Comparison of ENCODE assay signal across 7 mouse cellular contexts in the genomic region with DNA sequence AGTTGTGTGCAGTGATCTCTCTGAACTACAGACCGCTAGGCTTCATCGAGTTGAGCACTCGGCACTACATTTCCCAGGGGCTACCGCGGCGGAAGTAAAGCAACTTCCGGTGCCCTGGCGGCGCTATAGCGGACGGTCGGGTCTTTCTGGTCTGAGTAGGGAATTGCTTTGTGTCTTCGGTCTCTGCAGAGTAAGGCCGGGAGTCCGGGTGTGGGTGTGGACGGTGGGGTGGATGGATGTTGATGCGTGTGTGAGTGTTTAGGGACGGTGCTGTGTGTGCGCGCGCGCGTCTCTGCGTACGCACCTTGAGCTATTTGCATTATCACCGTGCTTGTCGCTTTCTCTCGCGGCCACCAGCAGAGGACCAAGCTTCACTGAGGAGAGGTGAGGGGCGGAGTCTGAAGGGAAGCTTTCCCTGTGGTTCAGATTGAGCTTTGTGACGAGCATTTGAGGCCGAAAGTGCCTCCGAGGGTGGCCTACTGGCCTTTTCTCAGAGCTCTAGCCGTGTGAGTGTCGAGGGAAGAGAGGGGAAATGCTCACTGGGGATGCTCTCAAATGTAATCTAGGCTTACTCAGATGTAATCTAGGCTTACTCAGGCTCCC. TPM values are rescaled to one million over a fixed set of nuclear protein-coding genes. Genes with fewer than 3 reads are reported as not detected.
DNase-seq lines count a peak whose midpoint lies in the region; ATAC-seq lines count a peak whose summit lies in the region.

A gene (plus strand): TSS at position 109 of the 603 bp plus-strand sequence.

- peaks cover 9% of the 10 kb centered on the region for H3K4me1 ChIP-seq in embryonic facial prominence, embryonic 12.5 days
- H3K4me1 ChIP-seq in limb, embryonic 11.5 days (ENCODE audit: control insufficient read depth, insufficient read depth, low read length): no peaks in the 10 kb centered on the region
- peaks cover 30% of the 10 kb centered on the region for H3K4me1 ChIP-seq in midbrain, embryonic 14.5 days (ENCODE audit: control insufficient read depth, insufficient read depth, low read length)

- peak; percentile 93 for ATAC-seq in embryonic facial prominence, embryonic 12.5 days (ENCODE audit: insufficient number of reproducible peaks, insufficient read depth, low FRiP score, low TSS enrichment)
- ATAC-seq in limb, embryonic 11.5 days (ENCODE audit: insufficient number of reproducible peaks, low FRiP score, low TSS enrichment, low read depth): peak; percentile 93
- peak; percentile 92 for ATAC-seq in midbrain, embryonic 14.5 days (ENCODE audit: low FRiP score, low TSS enrichment)

- WGBS in embryonic facial prominence, embryonic 12.5 days: under 1% methylated on average over 35 of the region's 35 CpGs
- whole genome bisulfite sequencing in limb, embryonic 11.5 days: under 1% methylated on average over 35 of the region's 35 CpGs
- WGBS in midbrain, embryonic 14.5 days: 0% methylated on average over 35 of the region's 35 CpGs

- peak within 1 kb of the TSS; percentile 97 for H3K27ac ChIP-seq in embryonic facial prominence, embryonic 12.5 days
- H3K27ac ChIP-seq in limb, embryonic 11.5 days (replicated peaks; ENCODE audit: low read depth, low read length): peak within 1 kb of the TSS; percentile 91
- H3K27ac ChIP-seq in midbrain, embryonic 14.5 days (replicated peaks; ENCODE audit: low read depth, low read length): peak within 1 kb of the TSS; percentile 99

- peak within 1 kb of the TSS; percentile 66 for H3K4me2 ChIP-seq in embryonic facial prominence, embryonic 12.5 days (replicated peaks)
- H3K4me2 ChIP-seq in limb, embryonic 11.5 days (ENCODE audit: low read depth, severe bottlenecking): peak within 1 kb of the TSS; percentile 76
- H3K4me2 ChIP-seq in midbrain, embryonic 14.5 days (ENCODE audit: low read length): peak within 1 kb of the TSS; percentile 86

- H3K4me3 ChIP-seq in embryonic facial prominence, embryonic 12.5 days: peak within 1 kb of the TSS; percentile 74
- H3K4me3 ChIP-seq in limb, embryonic 11.5 days (ENCODE audit: low read depth, low read length): peak within 1 kb of the TSS; percentile 79
- H3K4me3 ChIP-seq in midbrain, embryonic 14.5 days (replicated peaks; ENCODE audit: low read depth, low read length): peak within 1 kb of the TSS; percentile 70

- no peaks in the 10 kb centered on the region for H3K27me3 ChIP-seq in embryonic facial prominence, embryonic 12.5 days
- no peaks in the 10 kb centered on the region for H3K27me3 ChIP-seq in limb, embryonic 11.5 days (ENCODE audit: control insufficient read depth, insufficient read depth, low read length)
- H3K27me3 ChIP-seq in midbrain, embryonic 14.5 days (ENCODE audit: control insufficient read depth, insufficient read depth, low read length): no peaks in the 10 kb centered on the region

- H3K9me3 ChIP-seq in embryonic facial prominence, embryonic 12.5 days: no peaks in the 10 kb centered on the region
- H3K9me3 ChIP-seq in limb, embryonic 11.5 days (ENCODE audit: control insufficient read depth, low read length): no peaks in the 10 kb centered on the region
- H3K9me3 ChIP-seq in midbrain, embryonic 14.5 days (ENCODE audit: control insufficient read depth, low read length): no peaks in the 10 kb centered on the region

- H3K36me3 ChIP-seq in embryonic facial prominence, embryonic 12.5 days: no peaks in the 10 kb centered on the region
- no peaks in the 10 kb centered on the region; the same call in 1 of the 2 replicates for H3K36me3 ChIP-seq in limb, embryonic 11.5 days (ENCODE audit: control insufficient read depth, insufficient read depth, low read length)
- no peaks in the 10 kb centered on the region for H3K36me3 ChIP-seq in midbrain, embryonic 14.5 days (ENCODE audit: control insufficient read depth, insufficient read depth, low read length)

- peak; percentile 81 for DNase-seq in adrenal gland, postnatal 25 days
- peak; percentile 98 for DNase-seq in heart, adult 11 months
- DNase-seq in kidney, adult 18-20 months: peak; percentile 90
- DNase-seq in limb, embryonic 11.5 days (ENCODE audit: low spot score): peak; percentile 90
- DNase-seq in midbrain, embryonic 14.5 days: peak; percentile 95
- peak; percentile 70 to 81 for DNase-seq in spleen, adult 18-20 months

- peak within 1 kb of the TSS; percentile 94 for H3K9ac ChIP-seq in embryonic facial prominence, embryonic 12.5 days
- peak within 1 kb of the TSS; percentile 95 for H3K9ac ChIP-seq in limb, embryonic 11.5 days (ENCODE audit: low read length)
- H3K9ac ChIP-seq in midbrain, embryonic 14.5 days (replicated peaks; ENCODE audit: low read length): peak within 1 kb of the TSS; percentile 97

RNA-seq across cellular contexts. Expression of the gene that starts here (rescaled TPM):
- total RNA-seq in adrenal gland, postnatal 25 days (2021): 16.5 and 18.6 TPM in 2 replicates
- 55.8 and 57.1 TPM in 2 replicates for polyA plus RNA-seq in embryonic facial prominence, embryonic 12.5 days (2016; fragmentation: Nextera tagmentation; extraction: Ambion mirVana)
- 45.6 and 49.9 TPM in 2 replicates for polyA plus RNA-seq in limb, embryonic 11.5 days (2014; fragmentation: Nextera tagmentation; extraction: Ambion mirVana)
- polyA plus RNA-seq in midbrain, embryonic 14.5 days (2014; fragmentation: Nextera tagmentation; extraction: Ambion mirVana): 89.9 and 125 TPM in 2 replicates

Comparison
In these comparisons a context has a peak if more than half of its experiments do, and no peak if none do; other contexts are left out.
1. Peak in every context shown above with its lines: DNase-seq, ATAC-seq, H3K4me3 ChIP-seq and H3K27ac ChIP-seq.